Mouse (Mus musculus): ENCODE measurements around the gene Gabarap.
A peak's percentile ranks its signal among the peaks of the same experiment; 100 is the strongest.
"Not testable (repeated sequence)": the region's sequence is repeated elsewhere in the genome, so short reads cannot be mapped to it uniquely, and the experiment has no call there.

Gabarap gene

DNA sequence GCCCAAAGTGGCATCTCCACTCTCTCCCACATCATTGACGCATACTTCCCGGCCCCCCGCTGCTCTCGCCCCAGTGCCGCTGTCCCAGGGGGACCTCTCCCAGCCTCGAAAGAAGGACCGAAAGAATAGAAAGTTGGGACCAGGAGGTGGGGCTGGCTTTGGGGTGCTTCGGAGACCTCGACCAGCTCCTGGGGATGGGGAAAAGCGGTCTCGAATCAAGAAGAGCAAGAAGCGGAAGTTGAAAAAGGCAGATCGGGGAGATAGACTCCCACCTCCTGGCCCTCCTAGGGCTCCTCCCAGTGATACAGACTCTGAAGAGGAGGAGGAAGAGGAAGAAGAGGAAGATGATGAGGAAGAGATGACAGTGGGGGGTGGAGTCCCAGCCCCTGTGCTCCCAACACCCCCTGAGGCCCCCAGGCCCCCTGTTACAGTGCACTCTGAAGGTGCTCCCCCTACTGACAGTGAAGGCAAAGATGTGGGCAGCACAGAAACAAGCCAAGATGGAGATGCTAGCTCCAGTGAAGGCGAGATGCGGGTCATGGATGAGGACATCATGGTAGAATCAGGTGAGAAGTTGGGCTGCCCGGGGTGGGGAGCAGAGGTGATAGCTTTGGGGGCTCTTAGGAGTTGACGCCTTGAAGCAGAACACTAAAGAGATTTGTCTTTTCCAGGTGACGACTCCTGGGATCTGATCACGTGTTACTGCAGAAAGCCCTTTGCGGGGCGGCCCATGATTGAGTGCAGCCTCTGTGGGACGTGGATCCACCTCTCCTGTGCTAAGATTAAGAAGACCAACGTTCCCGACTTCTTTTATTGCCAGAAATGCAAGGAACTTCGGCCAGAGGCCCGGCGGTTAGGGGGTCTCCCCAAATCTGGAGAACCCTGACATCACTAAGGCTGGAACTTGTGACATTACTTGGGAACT is 7.9 kb downstream of the Gabarap start:
- peak in 1 of 2 experiments; percentile 45 for DNase-seq (ENCODE audit: low spot score in 2 of 2)

DNA sequence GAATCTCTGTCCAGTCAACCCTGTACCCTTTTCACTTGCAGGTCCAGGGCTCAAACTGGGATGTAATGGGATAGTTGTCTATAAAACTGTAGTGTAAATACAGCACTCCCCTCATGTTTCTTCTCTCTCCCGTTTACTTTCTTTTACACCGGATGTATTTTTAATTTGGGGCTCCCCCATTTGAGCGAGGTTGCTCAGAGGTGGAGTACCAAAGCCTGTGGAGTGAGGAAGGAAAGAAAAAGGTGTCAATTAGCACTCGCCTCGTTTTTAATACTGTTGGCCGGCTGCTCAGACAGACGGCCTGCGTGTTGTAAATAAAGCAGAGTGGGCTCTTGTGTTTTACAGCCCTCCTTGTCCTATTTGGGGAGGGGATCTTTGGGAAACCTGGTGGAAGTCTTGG is 8.7 kb downstream of the Gabarap start:
- DNase-seq (ENCODE audit: low spot score in 2 of 2): no peak

DNA sequence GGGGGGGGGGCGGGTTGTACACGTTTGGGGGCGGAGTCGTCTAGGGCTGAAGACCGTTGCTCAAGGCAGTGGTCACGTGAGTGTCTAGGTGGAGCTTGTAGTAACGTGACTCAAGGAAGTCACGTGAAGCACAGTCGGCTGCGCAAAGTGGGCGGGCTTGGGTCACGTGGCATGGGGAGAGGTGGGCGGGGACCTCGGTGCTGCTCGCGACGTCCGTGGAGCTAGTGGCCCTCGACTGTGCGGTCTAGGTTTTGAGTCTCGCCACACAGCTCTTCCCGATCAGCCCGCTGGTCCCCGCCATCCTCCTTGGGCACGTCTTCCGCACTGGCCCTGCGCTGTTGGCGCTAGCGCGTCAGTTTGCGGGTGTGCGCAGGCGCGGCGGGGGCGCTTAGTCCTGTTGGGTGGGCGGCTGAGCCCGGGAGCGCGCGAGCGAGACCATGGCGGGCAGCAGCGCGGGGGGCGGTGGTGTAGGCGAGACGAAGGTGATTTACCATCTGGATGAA is 9.5 kb downstream of the Gabarap start, which contains the start of gene Dvl2:
TSS of gene Dvl2 (plus strand) at position 200 of the 503 bp plus-strand sequence.
- peak; percentile 94 to 98 for DNase-seq (ENCODE audit: low spot score in 2 of 2)

DNA sequence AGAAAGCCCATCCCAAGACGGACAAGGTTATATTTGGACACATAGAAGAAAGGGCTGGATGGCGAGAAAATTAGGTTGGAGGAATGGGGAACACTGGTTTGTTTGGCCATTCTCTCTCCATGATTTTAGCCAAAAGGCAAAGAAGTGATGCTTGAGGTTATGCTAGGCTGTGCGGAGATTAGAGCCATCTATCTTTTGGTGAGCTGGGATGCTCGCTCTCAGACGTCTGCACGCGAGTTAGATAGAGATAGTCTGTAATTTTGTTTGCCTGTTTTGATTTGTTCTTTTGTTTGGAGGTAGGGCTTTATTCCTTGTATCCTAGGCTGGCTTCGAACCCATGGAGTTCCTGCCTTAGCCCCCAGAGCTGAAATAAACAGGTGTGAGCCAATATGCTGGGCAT is 10.2 kb downstream of the Gabarap start:
- no peak for DNase-seq (ENCODE audit: low spot score in 2 of 2)

DNA sequence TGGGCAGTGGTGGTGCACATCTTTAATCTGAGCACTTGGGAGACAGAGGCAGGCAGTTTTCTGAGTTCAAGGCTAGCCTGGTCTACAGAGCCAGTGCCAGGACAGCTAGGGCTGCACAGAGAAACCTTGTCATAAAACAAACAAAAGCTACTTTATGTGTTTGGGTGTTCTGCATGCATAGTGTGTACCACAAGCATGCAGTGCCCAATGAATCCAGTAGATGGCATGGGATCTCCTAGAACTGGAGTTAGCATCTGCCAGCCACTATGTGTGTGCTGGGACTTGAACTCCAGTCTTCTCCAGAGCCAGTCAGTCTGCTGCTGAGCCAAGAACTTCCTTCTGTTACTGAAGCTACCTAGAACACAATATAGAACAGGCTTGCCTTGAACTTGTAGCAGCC is 10.9 kb downstream of the Gabarap start:
- no peak for DNase-seq (ENCODE audit: low spot score in 2 of 2)

DNA sequence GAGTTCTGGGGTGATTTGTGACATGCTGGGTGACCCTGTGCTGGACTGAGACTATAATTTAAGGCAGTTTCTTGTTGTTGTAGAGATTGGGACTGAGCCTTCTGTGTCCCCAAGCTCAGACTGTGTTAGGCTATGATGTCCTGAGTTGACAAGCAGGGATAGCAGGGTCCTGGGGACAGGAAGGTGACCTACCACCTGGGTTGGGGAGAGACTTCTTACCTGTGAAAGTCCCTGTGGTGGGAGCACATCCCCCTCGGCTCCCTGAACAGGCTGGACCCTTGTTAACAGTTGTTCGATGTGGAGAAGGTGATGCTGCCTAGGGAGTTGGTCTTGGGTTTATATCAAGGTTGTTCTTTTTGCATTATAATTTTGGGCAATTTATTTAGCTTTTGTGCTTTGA is 11.5 kb downstream of the Gabarap start:
- DNase-seq (ENCODE audit: low spot score in 2 of 2): no peak

DNA sequence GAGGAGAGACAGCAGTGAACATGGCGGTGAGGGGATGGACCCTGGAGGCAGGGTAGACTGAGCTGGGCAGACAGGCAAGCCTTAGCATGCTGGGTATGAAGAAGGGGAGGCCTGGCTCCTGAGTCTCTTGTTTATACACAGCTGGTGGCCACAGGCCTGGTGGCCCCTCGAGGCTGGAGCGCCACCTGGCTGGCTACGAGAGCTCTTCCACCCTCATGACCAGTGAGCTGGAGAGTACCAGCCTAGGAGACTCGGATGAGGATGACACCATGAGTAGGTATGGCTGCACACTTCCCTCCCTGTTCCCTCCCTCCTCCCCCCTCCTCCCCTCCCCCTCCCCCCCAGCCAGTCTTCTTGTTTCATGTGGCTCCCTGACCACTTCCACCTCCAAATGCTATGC is 14.6 kb downstream of the Gabarap start:
- DNase-seq (ENCODE audit: low spot score in 2 of 2): no peak

DNA sequence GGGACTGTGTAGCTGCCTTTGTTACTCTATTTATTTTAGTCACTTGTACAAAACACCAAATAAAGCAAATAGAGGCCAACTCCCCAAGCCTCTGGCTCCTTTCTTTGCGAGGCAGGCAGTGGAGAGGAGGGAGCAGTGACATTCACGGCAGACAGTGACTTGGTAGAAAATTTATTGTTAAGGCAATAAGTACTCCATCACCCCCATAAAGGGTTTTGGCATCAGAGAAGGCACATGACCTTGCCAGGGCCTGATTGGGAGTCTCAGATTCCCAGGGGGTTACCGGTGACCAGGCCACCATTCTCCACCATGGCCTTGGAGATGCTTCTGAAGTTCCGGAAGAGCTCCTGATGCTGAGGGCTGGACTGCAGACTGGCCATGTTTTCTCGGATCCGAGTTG is 19.1 kb downstream of the Gabarap start:
- no peak for DNase-seq (ENCODE audit: low spot score in 2 of 2)

DNA sequence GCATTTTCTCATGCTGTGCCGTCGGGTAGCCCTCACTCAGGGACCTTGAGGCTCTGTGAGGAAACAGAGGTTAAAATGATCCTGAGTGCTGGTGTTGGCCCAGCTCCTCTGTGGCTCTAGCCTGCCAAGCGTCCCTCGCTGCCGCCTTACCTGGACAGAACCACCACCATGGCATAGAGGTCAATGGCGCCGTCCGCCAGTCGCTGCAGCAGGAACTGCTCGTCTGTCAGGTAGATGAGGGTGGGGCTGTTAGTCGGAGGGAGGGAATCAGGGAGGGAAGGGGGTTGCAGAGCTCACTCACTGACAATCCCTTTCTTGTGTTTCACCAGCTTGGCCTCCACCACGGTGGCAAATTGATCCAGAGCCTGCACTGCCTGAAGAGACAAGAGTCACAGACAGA is 19.6 kb downstream of the Gabarap start:
- DNase-seq (ENCODE audit: low spot score in 2 of 2): no peak

DNA sequence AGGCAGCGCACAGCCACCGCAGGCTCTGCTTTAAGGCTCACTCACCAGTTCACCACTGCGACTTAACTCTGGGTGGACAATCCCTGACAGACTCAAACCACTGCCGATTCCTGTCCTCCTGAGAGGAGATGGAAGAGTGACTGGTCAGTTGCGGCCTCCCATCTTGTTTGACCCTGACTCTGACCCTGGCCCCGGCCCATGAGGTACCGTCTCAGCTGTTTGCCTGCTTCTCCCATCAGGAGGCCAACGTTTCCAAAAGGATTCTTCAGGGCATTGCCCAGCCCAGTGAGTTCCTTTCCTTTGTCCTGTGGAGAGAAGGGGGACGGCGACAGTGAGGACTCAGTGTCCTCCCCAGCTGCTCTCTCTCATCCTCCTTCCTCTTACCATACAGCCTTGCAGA is 20.0 kb downstream of the Gabarap start:
- no peak for DNase-seq (ENCODE audit: low spot score in 2 of 2)

DNA sequence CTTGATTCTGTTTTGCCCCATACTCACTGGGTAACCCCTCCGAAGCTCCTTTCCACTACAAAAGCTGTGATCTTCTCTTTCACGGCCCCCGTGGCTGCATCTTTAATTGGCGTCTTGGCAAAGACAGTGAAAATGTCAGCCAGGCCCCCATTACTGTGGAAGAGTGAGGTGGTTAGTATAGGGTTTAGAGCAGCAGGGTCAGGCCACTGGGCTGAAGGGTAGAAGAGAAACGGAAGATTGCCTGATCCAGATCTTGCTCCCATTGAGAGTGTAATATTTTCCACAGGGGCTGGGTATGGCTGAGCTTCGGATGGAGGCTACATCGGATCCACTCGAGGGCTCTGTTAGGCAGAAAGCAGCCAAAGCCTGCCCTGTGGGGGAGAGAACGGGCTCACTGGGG is 22.0 kb downstream of the Gabarap start:
- no peak for DNase-seq (ENCODE audit: low spot score in 2 of 2)

DNA sequence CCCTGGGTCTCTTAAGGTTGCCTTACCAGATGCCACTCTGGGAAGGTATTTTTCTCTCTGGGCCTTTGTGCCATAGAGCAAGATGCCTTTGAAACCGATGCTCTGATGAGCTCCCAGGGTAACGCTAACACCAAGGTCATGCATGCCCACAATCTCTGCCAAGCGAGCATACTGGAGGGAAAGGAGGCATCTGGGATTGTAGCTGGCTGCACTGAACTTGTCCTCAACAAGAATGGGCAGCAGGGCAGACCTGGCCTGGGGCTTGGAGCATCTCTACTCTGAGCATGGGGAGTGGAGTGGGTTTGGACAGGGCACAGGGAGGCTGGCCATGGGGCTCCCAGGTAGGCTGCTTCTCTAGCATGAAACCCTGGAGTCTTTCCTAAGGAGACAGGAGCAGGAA is 22.5 kb downstream of the Gabarap start:
- no peak for DNase-seq (ENCODE audit: low spot score in 2 of 2)

DNA sequence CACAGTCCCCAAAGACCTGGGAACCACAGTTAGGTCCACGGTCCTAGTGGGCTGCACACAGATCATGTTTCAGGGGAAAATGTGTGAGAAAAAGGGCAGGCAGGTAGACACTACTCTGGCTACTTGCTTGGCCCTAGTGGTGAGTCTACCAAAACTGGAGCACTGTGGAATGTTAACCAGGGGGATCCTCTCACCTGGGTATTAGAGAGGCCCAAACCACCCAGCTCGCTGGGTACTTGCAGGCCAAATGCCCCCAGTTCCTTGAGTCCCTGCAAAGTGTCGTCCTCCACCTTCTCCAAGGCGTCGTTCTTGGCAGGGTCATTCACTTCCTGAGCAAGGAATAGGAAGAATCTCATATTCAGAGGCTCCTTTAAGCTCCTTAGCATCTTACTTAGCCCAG is 23.1 kb downstream of the Gabarap start:
- no peak for DNase-seq (ENCODE audit: low spot score in 2 of 2)

DNA sequence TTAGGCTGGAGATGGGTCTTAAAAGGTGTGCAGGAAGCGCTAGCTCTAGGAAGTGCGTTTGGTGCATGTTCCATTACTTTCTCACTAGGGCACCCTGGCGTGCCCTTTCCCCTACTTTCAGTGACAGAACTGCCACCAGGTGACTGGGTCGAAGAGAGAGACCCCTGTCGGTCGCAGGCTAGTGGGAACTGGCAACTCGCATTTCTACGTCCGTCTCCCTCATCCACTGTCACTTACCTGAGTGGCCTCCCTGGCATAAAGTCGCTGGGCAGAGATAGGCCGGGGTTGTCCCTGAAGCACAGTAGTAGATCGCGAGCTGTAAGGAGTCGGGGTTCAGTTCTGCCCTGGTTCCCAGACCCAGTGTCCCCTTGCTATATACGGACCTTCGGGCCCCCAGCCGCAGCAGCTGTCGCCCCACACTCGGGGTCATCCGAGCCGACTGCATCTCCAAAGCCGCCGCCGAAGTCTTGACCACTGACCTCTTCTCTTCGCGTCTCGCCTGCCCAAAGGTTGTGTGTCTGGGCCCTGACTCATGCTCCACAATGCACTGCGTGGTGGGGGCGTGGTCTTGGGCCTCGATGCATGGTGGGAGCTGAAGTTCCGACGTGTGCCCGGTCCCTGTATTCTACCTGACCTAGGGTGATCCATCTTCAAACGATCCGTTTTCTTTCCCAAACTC is 24.1 kb downstream of the Gabarap start, which contains the start of gene Acadvl:
TSS of gene Acadvl (minus strand) at position 532 of the 679 bp plus-strand sequence.
- DNase-seq (ENCODE audit: low spot score in 2 of 2): peak; percentile 90 to 92

DNA sequence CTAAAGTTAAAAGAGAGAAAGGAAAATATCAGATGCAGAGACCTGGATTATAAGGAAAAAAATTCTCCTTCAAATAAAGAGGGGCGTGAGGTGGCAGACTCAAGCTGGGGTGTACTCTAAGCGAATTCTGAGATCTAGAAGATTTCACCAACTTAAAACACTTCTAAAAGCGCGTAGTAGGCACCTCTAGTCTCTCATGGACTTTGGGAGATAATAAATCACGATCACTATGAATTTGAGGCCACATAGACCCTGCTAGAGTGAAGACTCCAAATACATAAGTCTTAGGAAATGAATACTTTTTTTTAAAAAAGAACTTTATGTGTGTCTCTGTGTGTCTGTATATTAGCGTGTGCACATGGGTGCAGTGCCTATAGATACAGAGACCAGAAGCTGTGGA is 24.7 kb downstream of the Gabarap start:
- DNase-seq (ENCODE audit: low spot score in 2 of 2): no peak

DNA sequence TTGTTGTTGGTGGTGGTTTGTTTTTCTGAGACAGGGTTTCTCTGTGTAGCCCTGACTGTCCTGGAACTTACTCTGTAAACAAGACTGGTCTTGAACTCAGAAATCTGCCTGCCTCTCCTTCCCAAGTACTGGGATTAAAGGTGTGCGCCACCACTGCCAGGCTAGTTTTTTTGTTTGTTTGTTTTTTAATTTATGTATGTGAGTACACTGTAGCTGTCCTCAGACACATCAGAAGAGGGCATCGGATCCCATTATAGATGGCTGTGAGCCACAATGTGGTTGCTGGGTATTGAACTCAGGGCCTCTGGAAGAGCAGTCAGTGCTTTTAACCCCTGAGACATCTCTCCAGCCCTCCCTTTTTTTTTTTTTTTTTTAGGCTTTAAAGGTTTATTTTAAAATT is 25.2 kb downstream of the Gabarap start:
- not testable (repeated sequence) for DNase-seq (ENCODE audit: low spot score in 2 of 2)

DNA sequence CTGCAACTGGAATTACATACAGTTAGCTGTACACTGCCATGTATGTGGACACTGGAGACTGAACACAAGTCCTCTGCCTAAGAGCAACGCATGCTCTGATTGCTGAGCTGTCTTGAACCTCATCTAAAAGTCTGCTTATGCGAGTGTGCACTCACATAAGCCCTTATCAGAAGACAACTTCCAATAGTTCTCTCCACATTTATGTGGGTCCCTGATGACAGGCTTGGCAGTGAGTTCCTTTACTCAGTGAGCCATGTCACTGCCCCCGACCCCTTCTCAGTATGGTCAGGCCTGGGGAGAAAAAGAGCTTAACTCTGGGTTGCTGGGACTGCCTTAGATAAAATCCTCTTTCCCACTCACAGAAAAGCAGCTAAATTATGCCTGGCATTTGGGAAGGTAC is 25.7 kb downstream of the Gabarap start, which contains the start of gene Dlg4:
TSS of gene Dlg4 (plus strand) at position 274 of the 400 bp plus-strand sequence.
- DNase-seq (ENCODE audit: low spot score in 2 of 2): no peak

DNA sequence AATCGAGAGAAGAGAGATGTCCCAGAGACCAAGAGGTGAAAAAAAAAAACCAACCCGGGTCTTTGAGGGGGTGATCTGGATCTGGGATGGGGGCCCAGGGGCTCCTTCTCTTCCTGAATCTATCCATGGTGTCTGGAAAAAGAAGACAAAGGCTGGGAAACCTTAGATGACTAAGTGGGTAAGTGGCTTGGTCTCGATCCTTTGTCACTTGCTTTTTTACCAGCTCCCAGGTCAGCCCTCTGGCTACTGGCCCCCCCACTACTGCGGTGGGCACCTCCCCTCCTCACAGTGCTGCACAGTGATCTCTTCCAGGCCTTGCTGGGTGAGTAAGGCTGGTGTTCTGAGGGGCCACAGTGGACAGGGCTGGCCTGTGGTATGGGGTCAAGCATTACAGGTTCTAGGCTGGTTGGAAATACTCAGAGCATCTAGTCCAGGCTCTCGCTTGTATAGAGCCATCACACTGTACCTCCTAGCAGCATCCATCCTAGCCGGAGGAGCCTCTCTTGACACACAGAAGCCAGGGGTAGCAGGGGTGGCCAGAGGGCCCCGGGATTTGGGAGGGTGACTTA is 26.3 kb downstream of the Gabarap start:
- no peak for DNase-seq (ENCODE audit: low spot score in 2 of 2)

DNA sequence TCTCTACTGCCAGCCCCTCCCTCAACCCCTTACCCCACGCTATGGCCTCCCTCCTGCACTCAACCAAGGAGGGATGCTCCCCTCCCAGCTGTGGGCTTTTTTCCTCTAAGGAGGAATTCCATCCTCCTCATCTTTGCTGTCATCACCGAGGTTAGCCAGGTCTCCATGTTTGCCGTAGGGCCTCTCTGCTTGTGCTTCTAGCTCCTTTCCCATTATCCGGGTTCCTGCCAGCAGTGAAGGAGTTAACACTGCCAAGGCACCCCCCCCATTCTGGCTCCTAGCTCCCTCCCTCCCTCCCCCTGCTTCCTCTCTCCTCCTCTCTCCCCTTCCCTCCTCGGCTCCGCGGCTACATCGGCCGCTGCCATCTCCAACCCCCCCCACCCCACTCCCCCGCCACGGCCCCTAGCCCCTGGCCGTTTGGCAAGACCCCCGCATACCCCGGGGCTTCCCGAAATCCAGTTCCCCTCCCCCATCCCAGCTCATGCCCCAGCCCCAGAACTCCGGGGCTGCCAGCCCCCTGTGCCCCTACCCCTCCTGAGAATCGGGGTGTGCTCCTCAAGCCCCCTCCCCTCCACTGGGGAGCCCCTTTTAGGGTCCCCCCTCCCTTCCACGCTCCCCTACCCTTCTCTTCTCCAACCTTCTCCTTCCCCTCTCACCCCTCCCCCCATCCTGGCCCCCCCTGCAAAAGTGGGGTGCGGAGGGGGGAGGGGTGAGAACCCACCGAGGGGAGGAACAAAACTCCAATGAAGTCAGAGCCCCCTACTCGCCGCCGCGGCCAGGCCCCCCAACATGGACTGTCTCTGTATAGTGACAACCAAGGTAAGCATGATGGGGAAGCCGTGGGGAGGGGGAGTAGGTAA is 27.4 kb downstream of the Gabarap start:
- DNase-seq (ENCODE audit: low spot score in 2 of 2): peak; percentile 89 to 92

DNA sequence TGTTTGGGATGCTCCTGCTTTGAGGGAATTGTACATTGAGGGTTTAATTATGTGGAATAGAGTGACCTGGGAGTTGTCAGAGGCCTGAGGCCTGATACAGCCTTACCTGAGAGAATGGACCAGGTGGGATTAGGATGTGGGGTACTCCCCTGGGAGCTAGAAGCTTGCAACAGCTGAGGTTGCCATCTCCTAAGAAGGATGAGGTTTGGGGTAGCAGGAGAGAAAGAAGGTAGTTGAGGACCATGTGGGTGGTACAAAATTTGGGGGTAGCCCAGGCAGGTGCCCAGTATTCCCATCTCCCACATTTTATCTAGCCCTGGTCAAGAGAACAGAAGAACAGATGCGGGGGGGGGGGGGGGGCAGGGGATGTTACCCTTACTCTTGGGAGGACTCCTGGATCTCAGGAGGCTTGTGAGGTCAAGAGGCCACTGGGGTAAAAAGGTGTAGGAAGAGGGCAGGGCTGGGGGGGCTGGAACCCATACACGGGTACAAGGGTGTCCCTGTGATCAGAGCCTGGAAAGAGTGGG is 28.6 kb downstream of the Gabarap start:
- DNase-seq (ENCODE audit: low spot score in 2 of 2): no peak

DNA sequence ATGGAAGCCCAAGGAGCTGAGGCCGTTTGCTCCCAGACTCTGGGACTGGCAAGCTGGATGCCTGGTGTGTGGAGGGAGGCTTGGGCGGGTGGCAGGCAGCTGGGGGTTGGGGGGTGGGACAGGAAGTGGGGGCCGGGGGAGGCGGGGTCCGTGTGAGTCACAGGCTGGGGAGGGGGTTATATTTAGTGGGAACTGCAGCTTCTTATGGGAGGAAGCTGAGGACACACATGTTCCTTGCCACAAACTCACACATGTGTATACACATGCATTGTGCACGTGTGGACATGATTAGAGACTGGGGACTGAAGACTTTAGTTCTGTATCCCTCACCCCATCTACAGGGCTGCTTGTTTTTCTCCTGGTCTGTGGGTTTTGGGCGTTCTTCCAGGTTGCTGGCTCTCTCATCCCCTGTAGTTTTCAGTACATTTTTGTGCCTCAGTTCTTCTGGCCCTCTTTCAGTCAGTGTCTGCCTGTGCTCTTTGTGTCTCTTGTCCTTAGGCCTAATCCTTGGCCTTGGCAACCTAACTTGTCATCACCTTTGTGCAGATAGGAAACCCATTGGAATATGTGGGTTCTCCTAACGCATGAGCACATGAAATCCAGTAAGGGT is 29.2 kb downstream of the Gabarap start:
- DNase-seq (ENCODE audit: low spot score in 2 of 2): peak; percentile 71 to 76
